ENCODE assay signal across 8 mouse cellular contexts in genomic region chr11:78696777-78697752, GRCm38 (mm10). TPM values are rescaled to one million over a fixed set of nuclear protein-coding genes. Genes with fewer than 3 reads are reported as not detected.
A peak's percentile ranks its signal among the peaks of the same experiment; 100 is the strongest.
DNase-seq lines count a peak whose midpoint lies in the region; ATAC-seq lines count a peak whose summit lies in the region.

Gene Nlk (minus strand): TSS chr11:78697373.

- peak; percentile 98 for ATAC-seq in megakaryocyte progenitor cell, adult 5-6 weeks (replicated peaks; ENCODE audit: poor library complexity)

- DNase-seq in adipocyte (ENCODE audit: low spot score): peak; percentile 99
- peak; percentile 99 for DNase-seq in embryo, embryonic 10 days (ENCODE audit: low spot score)
- DNase-seq in gastrocnemius, postnatal 10 days: peak; percentile 98
- DNase-seq in induced T-regulatory cell, adult 2 months (ENCODE audit: low read depth): peak; percentile 99
- DNase-seq in left cerebral cortex, adult 9 months (ENCODE audit: low spot score in 2 of 2): peak; percentile 98 to 99
- peak; percentile 99 for DNase-seq in right cerebral cortex, postnatal 14 days
- peak; percentile 98 to 100 for DNase-seq in urinary bladder, postnatal 36 days (ENCODE audit: low spot score in 2 of 2)

RNA-seq across cellular contexts. Expression of gene Nlk, which starts in this region (rescaled TPM):
- 1 to 10 TPM; 6.5 to 8.6 TPM for total RNA-seq in gastrocnemius, postnatal 10 days (2021)
- 15.8 and 19.5 TPM in 2 replicates for total RNA-seq in megakaryocyte progenitor cell, adult 5-6 weeks (2015)
- 16.6 and 21.6 TPM in 2 replicates for total RNA-seq in megakaryocyte progenitor cell, adult 5-6 weeks (2017)

Comparison
In these comparisons a context has a peak if more than half of its experiments do, and no peak if none do; other contexts are left out.
1. Peak in every context shown above with its lines: DNase-seq and ATAC-seq.